Mouse (Mus musculus) liver, adult (tissue): Measurements from ENCODE around the gene Ssbp3.

ENCODE experiments used
- GATA4 ChIP-seq: IDR thresholded peaks from 2 replicates; pipeline ENCODE4 v1.6.1; 2014; ENCODE audit warnings: mild to moderate bottlenecking, low read length; ENCODE audit not compliant: insufficient replicate concordance

Gene Ssbp3

DNA sequence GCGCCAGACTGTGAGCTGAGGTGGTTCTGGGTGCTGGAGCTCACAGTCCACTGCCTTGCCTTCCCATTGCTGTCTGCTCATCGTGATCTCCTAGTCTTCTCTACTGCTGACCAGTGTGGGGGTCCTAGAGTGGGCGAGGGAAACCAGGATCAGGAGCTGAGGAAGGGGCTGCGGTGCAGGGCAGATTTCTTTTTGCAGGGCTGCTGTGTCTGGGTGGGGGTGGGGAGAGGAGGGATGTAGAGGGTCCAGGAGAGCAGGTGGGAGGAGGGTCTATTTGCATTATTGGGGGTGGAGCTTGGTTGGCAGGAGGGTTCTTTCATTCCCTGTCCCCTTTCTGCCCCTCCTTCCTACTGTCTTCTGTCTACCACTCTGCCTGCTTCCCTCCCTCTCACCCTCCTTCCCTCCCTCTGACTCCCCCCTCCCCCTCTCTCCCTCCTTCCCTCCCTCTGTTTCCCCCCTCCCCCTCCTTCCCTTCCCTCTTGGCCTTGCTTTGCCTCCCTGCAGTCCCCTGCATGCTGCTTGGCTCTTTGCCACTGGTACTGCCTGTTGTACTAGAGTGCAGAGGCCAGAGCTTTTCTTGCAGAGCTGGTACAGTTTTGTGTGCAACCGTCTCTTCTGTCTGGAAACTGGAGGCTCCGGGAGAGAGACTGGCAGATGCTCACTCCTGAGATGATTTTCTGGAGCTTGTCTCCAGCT lies 28.9 kb downstream of the Ssbp3 start:
- TF ChIP-seq GATA4: no peak

DNA sequence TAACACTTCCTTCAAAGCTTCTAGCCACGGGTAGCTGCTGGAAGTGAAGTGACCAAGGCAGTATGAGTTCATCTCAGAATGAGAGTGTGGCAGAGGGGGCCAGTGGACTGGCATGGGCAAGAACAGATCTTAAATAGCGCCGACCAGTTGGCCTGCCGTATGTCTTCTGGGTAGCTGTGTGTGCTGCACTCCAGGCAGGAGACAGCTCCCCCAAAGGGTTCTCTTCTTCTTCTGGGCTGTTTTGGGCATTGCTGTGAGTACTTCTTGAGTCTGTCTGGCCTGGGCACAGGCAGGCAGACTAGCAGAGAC lies 29.4 kb downstream of the Ssbp3 start:
- no peak for TF ChIP-seq GATA4

DNA sequence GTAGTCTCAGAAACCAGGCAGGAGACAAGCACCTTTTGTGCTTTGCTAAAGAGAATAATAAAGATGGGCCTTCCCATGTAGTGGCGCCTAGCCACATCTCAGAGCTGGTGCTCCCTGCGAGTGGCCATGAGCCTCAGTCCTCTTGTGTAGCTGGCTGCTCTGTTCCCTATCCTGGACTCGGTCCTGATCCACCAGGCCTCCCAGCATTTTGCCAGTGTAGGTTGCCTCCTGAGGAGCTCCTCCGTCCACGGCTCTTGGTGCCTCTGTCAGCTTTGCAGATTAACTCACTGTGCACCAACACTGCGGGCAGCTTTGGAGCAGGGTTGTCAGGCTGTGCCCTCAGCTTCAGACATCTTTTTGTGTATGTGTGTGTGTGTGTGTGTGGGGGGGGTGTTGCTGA lies 30.4 kb downstream of the Ssbp3 start:
- TF ChIP-seq GATA4: no peak

DNA sequence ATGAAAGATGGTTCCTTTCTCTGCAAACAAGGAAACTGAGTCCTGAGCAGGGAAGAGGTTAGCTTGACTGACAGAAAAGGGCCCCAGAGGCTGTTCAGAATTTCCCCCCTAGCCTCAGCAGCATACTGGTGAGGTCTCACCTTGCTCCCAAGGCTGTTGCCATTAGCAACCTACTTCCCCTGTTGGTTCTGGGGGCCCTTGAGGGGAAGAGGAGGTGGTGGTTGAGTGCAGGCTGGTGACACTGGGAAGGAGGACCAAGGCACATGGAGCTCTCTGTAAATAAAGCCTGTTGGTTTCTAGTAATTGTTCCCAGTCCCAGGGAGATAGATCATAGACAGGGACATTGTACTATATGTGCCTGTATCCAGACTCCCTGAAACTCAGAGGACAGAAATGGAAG lies 31.0 kb downstream of the Ssbp3 start:
- no peak for TF ChIP-seq GATA4

DNA sequence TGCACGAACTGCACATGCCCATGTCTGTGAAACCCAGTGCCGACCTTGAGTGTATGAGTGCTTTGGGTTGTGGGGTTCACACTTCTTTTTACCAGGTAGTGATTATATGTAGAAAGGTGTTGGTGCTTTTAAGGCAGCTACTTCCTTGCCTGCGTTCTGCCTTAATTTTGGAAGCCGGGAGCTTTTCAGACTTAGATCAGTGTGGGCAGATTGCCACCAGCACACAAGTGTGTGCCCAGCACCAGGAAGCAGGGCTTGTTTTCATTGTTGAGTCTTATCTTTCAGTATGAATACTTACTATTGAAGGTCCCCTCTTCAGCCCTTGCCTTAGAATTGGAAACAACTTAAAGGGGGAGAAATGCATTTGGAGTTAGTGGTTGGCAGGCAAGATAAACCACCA lies 32.0 kb downstream of the Ssbp3 start:
- TF ChIP-seq GATA4: no peak

DNA sequence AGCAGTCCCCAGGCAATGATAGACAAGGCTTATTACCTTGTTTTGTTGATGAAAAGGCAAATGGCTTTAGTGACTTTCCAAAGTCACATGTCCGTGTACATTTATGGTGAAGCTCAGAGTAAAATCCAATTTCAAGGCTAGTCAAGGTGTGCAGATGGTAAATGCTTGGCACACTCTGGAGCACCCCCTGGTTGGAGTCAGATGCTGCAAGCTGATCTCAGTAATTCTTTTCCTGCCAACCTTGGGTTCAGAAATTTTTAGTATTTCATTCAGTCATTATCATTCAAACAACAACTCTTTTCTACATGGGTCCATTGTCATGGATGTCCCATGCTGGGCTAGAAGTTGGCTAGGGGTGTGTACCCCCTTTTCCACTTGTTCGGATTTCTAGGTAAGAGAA lies 33.1 kb downstream of the Ssbp3 start:
- no peak for TF ChIP-seq GATA4

DNA sequence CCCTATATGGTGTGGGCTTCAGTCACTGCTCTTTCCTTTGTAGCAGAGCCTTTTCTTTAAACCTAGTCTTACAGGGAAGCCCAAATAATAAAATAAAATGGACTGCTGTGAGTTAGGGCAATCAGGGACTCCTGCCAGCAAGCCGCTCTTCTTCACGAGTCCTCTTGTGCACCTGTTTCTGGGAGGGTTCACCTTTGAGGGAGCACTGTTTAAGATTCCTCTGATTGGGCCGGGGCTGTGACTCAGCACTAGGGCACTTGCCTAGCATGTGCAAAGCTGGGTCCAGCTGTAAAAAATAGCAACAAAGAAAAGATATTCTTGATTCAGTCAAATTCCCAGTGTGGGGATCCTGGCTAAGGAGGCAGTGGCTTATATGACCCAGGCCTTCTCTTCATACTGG lies 34.4 kb downstream of the Ssbp3 start:
- no peak for TF ChIP-seq GATA4

DNA sequence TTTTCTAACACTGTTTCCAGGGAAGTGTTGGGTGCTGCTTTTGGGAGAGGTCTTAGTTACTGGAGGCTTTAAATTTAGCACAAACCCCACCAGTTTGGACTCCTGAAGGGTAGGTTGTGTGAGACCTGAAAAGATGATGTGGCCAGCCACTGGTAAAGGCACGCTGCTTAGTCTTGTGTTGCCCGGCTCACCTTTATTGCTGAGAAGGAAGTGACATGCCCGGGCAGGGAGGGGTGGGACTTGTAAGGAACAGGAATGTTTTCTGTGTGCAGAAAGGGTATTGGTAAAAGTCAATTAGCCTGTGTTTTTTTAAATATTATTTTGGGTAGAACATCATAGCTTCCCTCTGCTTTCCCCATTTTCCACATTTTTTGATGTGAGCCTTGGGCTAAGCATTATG lies 37.2 kb downstream of the Ssbp3 start:
- no peak for TF ChIP-seq GATA4

DNA sequence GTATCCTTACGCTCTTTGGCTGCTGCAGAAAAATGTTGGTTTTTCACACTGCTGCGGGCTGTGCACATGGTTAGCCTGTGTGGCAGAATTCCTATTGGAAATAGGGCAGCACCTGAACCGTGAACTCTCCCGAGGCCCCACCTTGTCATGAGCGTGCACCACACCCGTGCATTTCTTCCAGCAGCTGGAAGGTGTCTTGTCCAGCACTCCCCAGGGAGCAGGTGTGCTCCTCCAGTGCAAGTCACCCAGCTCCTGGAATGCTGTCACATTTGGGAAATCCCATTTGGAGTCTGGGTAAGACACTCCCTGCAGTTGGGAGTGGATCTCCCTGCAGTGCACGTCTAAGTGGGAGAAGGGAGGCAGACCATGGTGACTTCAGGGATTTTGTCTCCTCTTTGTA lies 38.0 kb downstream of the Ssbp3 start:
- no peak for TF ChIP-seq GATA4

DNA sequence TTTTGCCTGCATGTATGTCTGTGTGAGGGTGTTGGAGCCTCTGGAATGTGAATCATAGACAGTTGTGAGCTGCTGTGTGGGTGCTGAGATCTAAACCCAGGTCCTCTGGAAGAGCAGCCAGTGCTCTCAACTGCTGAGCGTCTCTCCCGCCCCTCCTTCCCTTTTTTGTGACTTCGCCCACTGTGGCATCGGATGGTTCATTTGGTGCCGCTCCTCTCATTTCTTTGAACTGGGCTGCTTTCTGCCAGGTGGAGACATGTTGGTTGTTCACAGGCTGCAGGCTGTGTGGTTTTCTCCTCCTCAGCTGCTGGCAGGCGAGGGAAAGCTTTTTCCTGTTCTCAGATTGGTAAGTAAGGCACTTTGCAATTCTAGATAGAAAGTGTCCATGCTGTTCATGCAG lies 38.7 kb downstream of the Ssbp3 start:
- TF ChIP-seq GATA4: no peak

DNA sequence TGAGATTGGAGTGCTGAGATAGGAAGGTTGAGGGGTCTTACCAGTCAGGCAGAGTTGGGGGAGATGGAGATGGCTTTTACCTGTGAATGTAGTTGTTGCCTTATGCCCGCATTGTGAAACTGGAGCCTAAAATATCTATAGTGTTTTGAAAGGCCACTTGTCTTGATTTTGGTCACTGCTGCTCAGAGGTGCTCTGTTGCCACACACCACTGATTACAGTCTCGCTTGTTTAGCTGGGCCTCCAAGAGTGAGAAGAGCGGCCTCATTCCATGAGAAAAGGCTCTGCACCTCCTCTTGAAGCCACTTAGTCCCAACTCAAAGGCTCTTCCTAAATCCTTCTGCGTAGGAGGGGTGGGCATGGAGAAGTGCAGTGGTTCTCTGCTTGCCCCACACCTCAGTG lies 40.3 kb downstream of the Ssbp3 start:
- no peak for TF ChIP-seq GATA4

DNA sequence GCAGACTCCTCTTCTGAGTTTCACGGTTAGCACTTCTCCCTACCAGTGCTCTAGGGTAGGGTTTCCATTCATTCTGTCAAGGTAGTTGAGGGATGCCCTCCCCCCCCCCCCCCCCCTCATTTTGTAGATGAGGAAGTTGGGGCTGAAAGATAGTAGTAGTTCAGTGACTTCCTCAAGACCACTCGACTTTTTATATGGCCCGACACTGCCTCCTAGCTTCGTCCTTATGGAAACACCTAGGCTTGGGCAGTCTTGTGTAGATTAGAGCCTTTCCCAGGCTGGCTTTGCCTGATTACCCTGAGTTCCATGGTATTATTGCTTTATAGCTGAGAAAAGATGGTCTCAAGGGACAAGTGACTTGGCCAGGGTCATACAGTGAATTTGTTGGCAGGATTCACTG lies 41.0 kb downstream of the Ssbp3 start:
- TF ChIP-seq GATA4: no peak

DNA sequence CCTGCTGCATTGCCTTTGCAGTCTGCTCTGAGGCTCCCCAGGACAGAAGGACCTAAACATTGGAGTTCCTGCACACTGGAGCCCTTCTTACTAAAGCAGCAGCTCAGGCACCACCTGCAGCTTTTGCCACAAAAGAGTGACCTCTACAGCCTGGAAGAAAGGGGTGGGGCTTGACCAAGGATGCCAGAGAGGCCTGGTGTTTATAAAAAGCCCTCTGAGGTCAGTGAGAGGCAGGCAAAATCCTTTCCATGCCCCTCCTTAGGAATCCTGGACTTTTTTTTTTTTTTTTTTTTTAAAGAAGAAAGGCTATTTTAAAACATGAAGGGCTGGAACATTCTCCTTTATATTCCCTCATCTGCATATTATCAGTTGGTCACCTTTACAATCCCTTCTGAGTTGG lies 42.7 kb downstream of the Ssbp3 start:
- TF ChIP-seq GATA4: no peak

DNA sequence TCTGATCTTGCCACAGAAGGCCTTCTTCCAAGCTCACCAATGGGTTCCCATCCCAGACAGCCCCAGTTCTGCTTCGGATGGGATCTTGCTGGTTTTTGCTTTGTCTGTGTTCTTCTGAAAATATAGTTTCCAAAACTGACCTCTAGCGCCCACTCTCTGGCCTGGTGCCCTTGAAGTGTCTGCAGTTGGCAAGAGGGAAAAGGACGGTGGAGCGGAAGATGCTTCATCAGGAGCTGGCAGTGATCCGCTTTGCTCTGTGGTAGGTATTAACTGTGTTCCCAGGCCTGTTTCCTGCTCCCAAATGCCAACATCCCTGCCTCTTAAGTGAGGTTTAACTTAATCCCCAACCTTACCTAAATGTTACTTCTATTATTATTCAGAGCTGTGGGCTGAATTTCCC lies 43.3 kb downstream of the Ssbp3 start:
- no peak for TF ChIP-seq GATA4

DNA sequence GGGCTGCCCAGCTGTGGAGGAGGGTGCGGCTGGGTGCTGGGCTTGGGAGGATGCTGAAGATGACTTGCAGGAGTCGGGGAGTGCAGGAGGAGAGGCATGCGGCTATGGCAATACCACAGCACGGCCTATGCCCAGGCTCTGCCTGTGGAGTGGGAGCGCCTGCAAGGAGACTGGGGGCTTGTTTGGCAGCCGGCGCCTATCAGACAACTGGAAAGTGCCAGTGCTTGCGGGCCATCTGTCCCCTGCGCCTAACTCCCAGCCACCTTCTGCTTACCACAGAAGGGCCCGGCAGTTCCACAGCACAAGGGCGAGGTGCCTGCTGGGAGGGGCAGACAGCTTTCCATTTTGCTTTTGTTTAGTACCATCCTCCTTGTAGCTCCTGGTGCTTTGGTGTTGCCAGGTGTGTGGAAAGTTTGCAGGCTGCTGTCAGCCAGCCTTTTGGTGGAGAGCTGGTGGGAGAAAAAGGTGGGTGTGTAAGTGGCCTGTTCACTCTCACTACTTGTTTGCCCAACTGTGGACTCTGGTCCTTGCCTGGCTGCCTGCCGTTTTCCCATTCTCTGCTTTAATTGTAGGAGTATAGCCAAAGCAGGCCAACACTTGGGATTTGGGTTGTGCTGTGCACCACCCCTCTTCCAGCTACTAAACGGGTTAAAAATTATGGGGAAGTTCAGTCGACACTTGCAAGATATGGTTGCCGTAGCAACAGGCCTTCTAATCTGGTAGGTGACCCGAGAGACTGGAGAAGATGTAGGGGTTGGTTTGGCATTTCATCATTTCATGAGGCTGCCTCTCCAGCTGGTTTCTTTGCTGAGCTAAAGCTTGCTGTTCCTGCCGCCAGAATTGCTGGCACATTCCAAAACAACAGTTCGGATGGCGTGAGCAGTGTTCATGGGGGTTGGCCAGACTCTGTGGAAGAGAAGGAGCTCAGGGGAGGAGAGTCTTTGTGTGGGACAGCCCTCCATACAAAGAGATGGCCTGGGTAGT lies 45.5 kb downstream of the Ssbp3 start:
- no peak; the same call in 1 of the 2 replicates for TF ChIP-seq GATA4

DNA sequence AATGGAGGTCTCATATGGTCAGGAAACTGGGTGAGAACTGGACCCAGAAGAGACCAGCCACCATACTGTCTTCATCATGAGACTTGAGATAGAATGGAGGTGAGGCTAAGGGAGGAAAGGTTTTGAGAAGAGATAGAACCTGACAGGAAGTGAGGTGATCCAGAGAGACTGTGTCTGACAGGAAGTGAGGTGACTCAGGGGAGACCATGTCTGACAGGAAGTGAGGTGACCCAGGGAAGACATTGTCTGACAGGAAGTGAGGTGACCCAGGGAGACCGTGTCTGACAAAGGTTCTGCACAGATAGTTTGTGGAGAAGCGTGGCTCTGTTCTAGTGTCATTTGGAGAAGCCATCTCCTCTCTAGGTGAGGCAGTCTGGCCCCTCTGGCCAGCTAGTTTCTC lies 47.6 kb downstream of the Ssbp3 start:
- TF ChIP-seq GATA4: no peak
